Mouse (Mus musculus) kidney, embryonic 14.5 days (tissue): ENCODE results near the gene Pde10a. TPM values are rescaled to one million over a fixed set of nuclear protein-coding genes. Genes with fewer than 3 reads are reported as not detected.

Source experiments
- ATAC-seq: fragments of 200-750 bp; cut with Nextera tagmentation; 2 replicates; pipeline ENCODE4 v1.8.0; 2017; ENCODE audit warnings: moderate number of reproducible peaks, mild to moderate bottlenecking, moderate TSS enrichment, moderate library complexity; ENCODE audit not compliant: low FRiP score, low TSS enrichment
- H3K27ac ChIP-seq: fragments of 300-500 bp; sonication (generic); 2 replicates; pipeline ENCODE4 v1.5.1; 2014; ENCODE audit warnings: low read depth, mild to moderate bottlenecking, low read length, moderate library complexity, mixed read lengths
- H3K27me3 ChIP-seq: fragments of 300-500 bp; sonication (generic); 2 replicates; pipeline ENCODE4 v1.6.1; 2014; ENCODE audit warnings: mild to moderate bottlenecking, low read length; ENCODE audit not compliant: control insufficient read depth, insufficient read depth
- H3K36me3 ChIP-seq: fragments of 300-500 bp; sonication (generic); 2 replicates; pipeline ENCODE4 v1.6.1; 2014; ENCODE audit warnings: low read length, mixed read lengths; ENCODE audit not compliant: control insufficient read depth, insufficient read depth
- H3K4me1 ChIP-seq: fragments of 300-500 bp; sonication (generic); 2 replicates; pipeline ENCODE4 v1.6.1; 2014; ENCODE audit warnings: low read length, mixed read lengths; ENCODE audit not compliant: control insufficient read depth, insufficient read depth
- H3K4me2 ChIP-seq: fragments of 300-500 bp; sonication (generic); replicated peaks from 2 replicates; pipeline ENCODE4 v1.6.1; 2014; ENCODE audit warnings: low read depth, mild to moderate bottlenecking, low read length
- H3K4me3 ChIP-seq: fragments of 300-500 bp; sonication (generic); 2 replicates; pipeline ENCODE4 v1.5.1; 2014; ENCODE audit warnings: mild to moderate bottlenecking, low read length
- H3K9ac ChIP-seq: fragments of 300-500 bp; sonication (generic); 2 replicates; pipeline ENCODE4 v1.6.1; 2014; ENCODE audit warnings: low read depth, mild to moderate bottlenecking, low read length, moderate library complexity
- H3K9me3 ChIP-seq: fragments of 300-500 bp; sonication (generic); 2 replicates; pipeline ENCODE4 v1.6.1; 2016; ENCODE audit warnings: low read length; ENCODE audit not compliant: control insufficient read depth
- WGBS: fragments of 180-500 bp; shearing (Covaris S2); extraction: QIAGEN DNeasy Blood & Tissue Kit; methylation state at CpG from one replicate; pipeline ENCODE4 v1.1.7; 2014; 5-methylcytosine and 5-hydroxymethylcytosine counted together
- polyA plus RNA-seq: library from polyadenylated mRNA; unstranded; fragments of >200 nt; fragmentation: Nextera tagmentation; extraction: Ambion mirVana; gene quantifications from 2 replicates; pipeline ENCODE4 v1.2.1, GENCODE M21; 2014

Gene Pde10a
- polyA plus RNA-seq, 1 experiment from 2014 or later = 2.3 TPM

- ATAC-seq = no peak
- no peak overlapping the region for H3K4me2 ChIP-seq
- no peaks in the 10 kb centered on the region for H3K9me3 ChIP-seq
- 50% methylated on average over 3 of the region's 3 CpGs for WGBS
- no peaks in the 10 kb centered on the region for H3K27me3 ChIP-seq
- H3K4me3 ChIP-seq = no peak overlapping the region
- no peaks in the 10 kb centered on the region for H3K36me3 ChIP-seq
- H3K27ac ChIP-seq = no peak overlapping the region
- H3K9ac ChIP-seq = no peak overlapping the region
- H3K4me1 ChIP-seq = no peaks in the 10 kb centered on the region
Measured at GRCm38 (mm10) chr17:8533828-8534227, 8.7 kb downstream of the Pde10a start.

- no peak overlapping the region for H3K4me3 ChIP-seq
- no peak overlapping the region for H3K4me2 ChIP-seq
- H3K4me1 ChIP-seq = no peaks in the 10 kb centered on the region
- H3K36me3 ChIP-seq = no peaks in the 10 kb centered on the region
- H3K9me3 ChIP-seq = no peaks in the 10 kb centered on the region
- no peak overlapping the region for H3K27ac ChIP-seq
- no peak for ATAC-seq
- WGBS = 75% methylated on average over 6 of the region's 6 CpGs
- no peaks in the 10 kb centered on the region for H3K27me3 ChIP-seq
- H3K9ac ChIP-seq = no peak overlapping the region
Measured at GRCm38 (mm10) chr17:8536522-8536921, 11.3 kb downstream of the Pde10a start.

- H3K36me3 ChIP-seq = no peaks in the 10 kb centered on the region
- no peaks in the 10 kb centered on the region for H3K4me1 ChIP-seq
- H3K4me3 ChIP-seq = no peak overlapping the region
- no peak for ATAC-seq
- no peak overlapping the region for H3K4me2 ChIP-seq
- H3K9ac ChIP-seq = no peak overlapping the region
- H3K27ac ChIP-seq = no peak overlapping the region
- H3K27me3 ChIP-seq = no peaks in the 10 kb centered on the region
- no peaks in the 10 kb centered on the region for H3K9me3 ChIP-seq
- WGBS = 77% methylated on average over 3 of the region's 3 CpGs
Measured at GRCm38 (mm10) chr17:8538102-8538501, 12.9 kb downstream of the Pde10a start.

- H3K9me3 ChIP-seq = no peaks in the 10 kb centered on the region
- no peak overlapping the region for H3K4me2 ChIP-seq
- no peak overlapping the region for H3K4me3 ChIP-seq
- no peak overlapping the region for H3K27ac ChIP-seq
- ATAC-seq = no peak
- WGBS = 85% methylated on average over 14 of the region's 14 CpGs
- H3K36me3 ChIP-seq = no peaks in the 10 kb centered on the region
- no peaks in the 10 kb centered on the region for H3K27me3 ChIP-seq
- H3K4me1 ChIP-seq = no peaks in the 10 kb centered on the region
- H3K9ac ChIP-seq = no peak overlapping the region
Measured at GRCm38 (mm10) chr17:8541974-8542538, 16.9 kb downstream of the Pde10a start.

GRCm38 (mm10) chr17:8546366-8546765 is 21.2 kb downstream of the Pde10a start:
- 77% methylated on average over 9 of the region's 9 CpGs for WGBS
- Histone ChIP-seq H3K27me3 (no peaks in the 10 kb centered on the region), H3K27ac (no peak overlapping the region), H3K4me1 (no peaks in the 10 kb centered on the region), H3K4me3 (no peak overlapping the region), H3K36me3 (no peaks in the 10 kb centered on the region), H3K9ac (no peak overlapping the region), H3K4me2 (no peak overlapping the region), H3K9me3 (no peaks in the 10 kb centered on the region)
- no peak for ATAC-seq

- no peak overlapping the region for H3K9ac ChIP-seq
- H3K4me1 ChIP-seq = no peaks in the 10 kb centered on the region
- WGBS = 82% methylated on average over 4 of the region's 4 CpGs
- H3K27me3 ChIP-seq = no peaks in the 10 kb centered on the region
- no peak overlapping the region for H3K4me3 ChIP-seq
- no peak overlapping the region for H3K27ac ChIP-seq
- no peak for ATAC-seq
- no peaks in the 10 kb centered on the region for H3K36me3 ChIP-seq
- no peaks in the 10 kb centered on the region for H3K9me3 ChIP-seq
- H3K4me2 ChIP-seq = no peak overlapping the region
Measured at GRCm38 (mm10) chr17:8548733-8549132, 23.6 kb downstream of the Pde10a start.

GRCm38 (mm10) chr17:8551641-8552040 is 26.5 kb downstream of the Pde10a start:
- WGBS = 63% methylated on average over 3 of the region's 3 CpGs
- H3K27me3 ChIP-seq = no peaks in the 10 kb centered on the region
- no peak overlapping the region for H3K9ac ChIP-seq
- no peaks in the 10 kb centered on the region for H3K9me3 ChIP-seq
- no peaks in the 10 kb centered on the region for H3K4me1 ChIP-seq
- H3K27ac ChIP-seq = no peak overlapping the region
- no peak overlapping the region for H3K4me3 ChIP-seq
- ATAC-seq = no peak
- H3K4me2 ChIP-seq = no peak overlapping the region
- no peaks in the 10 kb centered on the region for H3K36me3 ChIP-seq

- Histone ChIP-seq H3K27ac (no peak overlapping the region), H3K36me3 (no peaks in the 10 kb centered on the region), H3K4me3 (no peak overlapping the region), H3K9ac (no peak overlapping the region), H3K4me2 (no peak overlapping the region), H3K27me3 (no peaks in the 10 kb centered on the region), H3K9me3 (no peaks in the 10 kb centered on the region), H3K4me1 (no peaks in the 10 kb centered on the region)
- WGBS = 81% methylated on average over 8 of the region's 8 CpGs
- ATAC-seq = no peak
Measured at GRCm38 (mm10) chr17:8552346-8553035, 27.3 kb downstream of the Pde10a start.

- no peak for ATAC-seq
- Histone ChIP-seq H3K4me2 (no peak overlapping the region), H3K4me3 (no peak overlapping the region), H3K27me3 (no peaks in the 10 kb centered on the region), H3K9ac (no peak overlapping the region), H3K27ac (no peak overlapping the region), H3K9me3 (no peaks in the 10 kb centered on the region), H3K4me1 (no peaks in the 10 kb centered on the region), H3K36me3 (no peaks in the 10 kb centered on the region)
- 82% methylated on average over 3 of the region's 3 CpGs for WGBS
Measured at GRCm38 (mm10) chr17:8553601-8554000, 28.4 kb downstream of the Pde10a start.
